Mouse (Mus musculus) olfactory bulb, adult 2 months (tissue): ENCODE measurements around the gene Ahsa1.

ENCODE experiments used
- CTCF ChIP-seq: fragments of 200-500 bp; IDR thresholded peaks from 2 replicates; pipeline ENCODE4 v1.5.1; 2012; ENCODE audit warnings: low read depth, mild to moderate bottlenecking, low read length, moderate library complexity; ENCODE audit not compliant: insufficient read depth
- POLR2A ChIP-seq: fragments of 200-500 bp; IDR thresholded peaks from 2 replicates; pipeline ENCODE4 v1.6.1; 2012; ENCODE audit warnings: mild to moderate bottlenecking, low read depth, low read length, moderate library complexity; ENCODE audit not compliant: insufficient read depth

DNA sequence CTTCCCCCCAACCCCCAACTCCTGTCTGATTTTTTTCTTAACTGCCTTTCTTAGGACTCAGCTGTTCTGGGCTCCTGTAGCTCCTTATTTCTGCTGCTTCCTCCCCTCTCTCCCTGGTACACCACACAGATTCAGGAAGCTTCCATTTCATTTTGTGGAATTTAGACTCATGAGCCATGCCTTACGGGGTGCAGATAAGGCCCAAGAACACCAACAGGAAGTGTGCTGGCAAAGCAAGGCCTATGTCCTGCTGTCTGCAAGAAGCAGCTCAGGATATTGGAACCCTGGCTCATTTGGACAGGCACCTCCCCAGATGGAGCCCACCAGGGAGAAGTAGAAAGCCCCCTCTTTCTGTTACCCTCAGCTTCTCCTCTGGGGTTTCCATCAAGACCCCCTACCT lies 15.5 kb downstream of the Ahsa1 start:
- no peak for TF ChIP-seq CTCF
- TF ChIP-seq POLR2A, result no peak
